ENCODE assay signal across 8 mouse cellular contexts in genomic region chr13:3540166-3540565, GRCm38 (mm10). TPM values are rescaled to one million over a fixed set of nuclear protein-coding genes. Genes with fewer than 3 reads are reported as not detected.
DNase-seq lines count a peak whose midpoint lies in the region; ATAC-seq and TF ChIP-seq lines count a peak whose summit lies in the region.

No protein-coding gene starts in this region.

- H3K9me3 ChIP-seq in heart, embryonic 10.5 days = no peaks in the 10 kb centered on the region
- H3K9me3 ChIP-seq in hindbrain, embryonic 13.5 days = no peaks in the 10 kb centered on the region
- no peaks in the 10 kb centered on the region for H3K9me3 ChIP-seq in midbrain, embryonic 11.5 days (ENCODE audit: control insufficient read depth, low read length)

- no peak overlapping the region for H3K27ac ChIP-seq in heart, embryonic 10.5 days
- H3K27ac ChIP-seq in hindbrain, embryonic 13.5 days = no peak overlapping the region
- H3K27ac ChIP-seq in midbrain, embryonic 11.5 days (ENCODE audit: low read depth, low read length) = no peak overlapping the region
- no peak overlapping the region for H3K27ac ChIP-seq in layer of hippocampus, adult 2 months

- peaks cover 16% of the 10 kb centered on the region for H3K4me1 ChIP-seq in heart, embryonic 10.5 days
- peaks cover 52% of the 10 kb centered on the region for H3K4me1 ChIP-seq in hindbrain, embryonic 13.5 days (replicated peaks)
- H3K4me1 ChIP-seq in midbrain, embryonic 11.5 days (ENCODE audit: control insufficient read depth, insufficient read depth, low read length) = peaks cover 18% of the 10 kb centered on the region

- no peaks in the 10 kb centered on the region for H3K36me3 ChIP-seq in heart, embryonic 10.5 days
- H3K36me3 ChIP-seq in hindbrain, embryonic 13.5 days = no peaks in the 10 kb centered on the region
- no peaks in the 10 kb centered on the region for H3K36me3 ChIP-seq in midbrain, embryonic 11.5 days (ENCODE audit: control insufficient read depth, insufficient read depth, low read length)

- DNase-seq in heart, embryonic 10.5 days (ENCODE audit: low spot score) = no peak
- DNase-seq in heart, adult 8-10 months (ENCODE audit: low spot score) = no peak
- peak; percentile 64 for DNase-seq in Muller cell, postnatal 12 days (ENCODE audit: inconsistent ontology term)
- peak; percentile 82 for DNase-seq in midbrain, embryonic 11.5 days (ENCODE audit: low spot score, missing footprints)
- no peak for DNase-seq in T-cell, adult 2 months (ENCODE audit: low spot score)
- no peak for DNase-seq in urinary bladder, adult 2 months (ENCODE audit: low spot score)
- no peak for DNase-seq in layer of hippocampus, adult 2 months (ENCODE audit: low spot score in 2 of 2)

- H3K4me3 ChIP-seq in heart, embryonic 10.5 days = peak overlapping the region; percentile 98; the same call in 1 of the 2 replicates
- H3K4me3 ChIP-seq in hindbrain, embryonic 13.5 days = peak overlapping the region; percentile 96
- H3K4me3 ChIP-seq in midbrain, embryonic 11.5 days (ENCODE audit: low read depth, low read length) = 0 out of 2 replicates have a peak overlapping the region, but pooled peaks have one; percentile 94
- no peak overlapping the region; the same call in 1 of the 2 replicates for H3K4me3 ChIP-seq in layer of hippocampus, adult 2 months

- peak overlapping the region; percentile 85 for H3K4me2 ChIP-seq in hindbrain, embryonic 13.5 days
- peak overlapping the region; percentile 57 for H3K4me2 ChIP-seq in midbrain, embryonic 11.5 days

- WGBS in heart, embryonic 10.5 days = 59% methylated on average over 2 of the region's 2 CpGs
- WGBS in hindbrain, embryonic 13.5 days = 21% methylated on average over 2 of the region's 2 CpGs
- WGBS in midbrain, embryonic 11.5 days = 47% methylated on average over 2 of the region's 2 CpGs

- ATAC-seq in hindbrain, embryonic 13.5 days (ENCODE audit: low FRiP score) = no peak
- ATAC-seq in midbrain, embryonic 11.5 days (ENCODE audit: low FRiP score) = no peak

- peak overlapping the region; percentile 64 for H3K9ac ChIP-seq in hindbrain, embryonic 13.5 days
- peak overlapping the region; percentile 32; the same call in 1 of the 2 replicates for H3K9ac ChIP-seq in midbrain, embryonic 11.5 days (ENCODE audit: low read length)

- no peak for TF ChIP-seq CTCF in layer of hippocampus, adult 2 months (conservative IDR thresholded peaks at IDR 0.05)

- H3K27me3 ChIP-seq in heart, embryonic 10.5 days (ENCODE audit: insufficient read depth, poor library complexity, severe bottlenecking) = no peaks in the 10 kb centered on the region
- no peaks in the 10 kb centered on the region for H3K27me3 ChIP-seq in hindbrain, embryonic 13.5 days
- H3K27me3 ChIP-seq in midbrain, embryonic 11.5 days (ENCODE audit: control insufficient read depth, insufficient read depth, low read length) = no peaks in the 10 kb centered on the region

RNA-seq across cellular contexts. Expression of gene Gdi2, which starts 2.3 kb away (rescaled TPM):
- 344 and 362 TPM in 2 replicates for polyA plus RNA-seq in heart, embryonic 10.5 days (2016; fragmentation: Nextera tagmentation; extraction: Ambion mirVana)
- total RNA-seq in heart, adult 8-10 months (2022) = 100 to 1,000 TPM; 235 to 261 (median 251) TPM
- polyA plus RNA-seq in hindbrain, embryonic 13.5 days (2015; fragmentation: Nextera tagmentation; extraction: Ambion mirVana) = 443 and 449 TPM in 2 replicates
- 520 and 553 TPM in 2 replicates for polyA plus RNA-seq in midbrain, embryonic 11.5 days (2014; fragmentation: Nextera tagmentation; extraction: Ambion mirVana)
- 198 and 224 TPM in 2 replicates for polyA plus RNA-seq in urinary bladder, adult 2 months (2012; rRNA removed)
- total RNA-seq in layer of hippocampus, adult 2 months (2021) = 100 to 1,000 TPM; 277 to 290 TPM

Comparison
In these comparisons a context has a peak if more than half of its experiments do, and no peak if none do; other contexts are left out.
1. DNase-seq: peak in Muller cell, postnatal 12 days (single experiment) and midbrain, embryonic 11.5 days (single experiment); none in heart, embryonic 10.5 days (single experiment), heart, adult 8-10 months (single experiment), T-cell, adult 2 months (single experiment), urinary bladder, adult 2 months (single experiment) and layer of hippocampus, adult 2 months (0 of 2).